Mouse (Mus musculus): ENCODE data around the gene Gm21244. TPM values are rescaled to one million over a fixed set of nuclear protein-coding genes. Genes with fewer than 3 reads are reported as not detected.
"Not testable (repeated sequence)": the region's sequence is repeated elsewhere in the genome, so short reads cannot be mapped to it uniquely, and the experiment has no call there.

Gm21244 gene
- not detected in 2 replicates for polyA plus RNA-seq (2014; fragmentation: Nextera tagmentation; extraction: Ambion mirVana)

GRCm38 (mm10) chrY:7169193-7169592 lies at the start of gene Gm21244:
Gene Gm21244, minus strand, starts transcription at chrY:7169293.
- not testable (repeated sequence) for H3K4me2 ChIP-seq (replicated peaks); H3K36me3 ChIP-seq (replicated peaks; ENCODE audit: control insufficient read depth, insufficient read depth); H3K9ac ChIP-seq; H3K4me3 ChIP-seq (replicated peaks; ENCODE audit: low read length); H3K27me3 ChIP-seq (ENCODE audit: control insufficient read depth, insufficient read depth, low read length); H3K4me1 ChIP-seq (replicated peaks; ENCODE audit: control insufficient read depth, insufficient read depth, low read length); DNase-seq (ENCODE audit: low spot score); H3K9me3 ChIP-seq (ENCODE audit: control insufficient read depth, low read length); ATAC-seq (ENCODE audit: low FRiP score); H3K27ac ChIP-seq
- no CpG with 5 or more reads among the region's 3 CpGs for WGBS

Other genes with a start within 250 kb of the Gm21244 start
- gene Gm28998, start 84.5 kb upstream of the Gm21244 start, polyA plus RNA-seq (2014; fragmentation: Nextera tagmentation; extraction: Ambion mirVana) = not detected in 2 replicates
- gene Gm21788, start 235.7 kb upstream of the Gm21244 start, polyA plus RNA-seq (2014; fragmentation: Nextera tagmentation; extraction: Ambion mirVana) = not detected in 2 replicates